Mouse (Mus musculus): ENCODE data around the gene Npdc1.

DNA sequence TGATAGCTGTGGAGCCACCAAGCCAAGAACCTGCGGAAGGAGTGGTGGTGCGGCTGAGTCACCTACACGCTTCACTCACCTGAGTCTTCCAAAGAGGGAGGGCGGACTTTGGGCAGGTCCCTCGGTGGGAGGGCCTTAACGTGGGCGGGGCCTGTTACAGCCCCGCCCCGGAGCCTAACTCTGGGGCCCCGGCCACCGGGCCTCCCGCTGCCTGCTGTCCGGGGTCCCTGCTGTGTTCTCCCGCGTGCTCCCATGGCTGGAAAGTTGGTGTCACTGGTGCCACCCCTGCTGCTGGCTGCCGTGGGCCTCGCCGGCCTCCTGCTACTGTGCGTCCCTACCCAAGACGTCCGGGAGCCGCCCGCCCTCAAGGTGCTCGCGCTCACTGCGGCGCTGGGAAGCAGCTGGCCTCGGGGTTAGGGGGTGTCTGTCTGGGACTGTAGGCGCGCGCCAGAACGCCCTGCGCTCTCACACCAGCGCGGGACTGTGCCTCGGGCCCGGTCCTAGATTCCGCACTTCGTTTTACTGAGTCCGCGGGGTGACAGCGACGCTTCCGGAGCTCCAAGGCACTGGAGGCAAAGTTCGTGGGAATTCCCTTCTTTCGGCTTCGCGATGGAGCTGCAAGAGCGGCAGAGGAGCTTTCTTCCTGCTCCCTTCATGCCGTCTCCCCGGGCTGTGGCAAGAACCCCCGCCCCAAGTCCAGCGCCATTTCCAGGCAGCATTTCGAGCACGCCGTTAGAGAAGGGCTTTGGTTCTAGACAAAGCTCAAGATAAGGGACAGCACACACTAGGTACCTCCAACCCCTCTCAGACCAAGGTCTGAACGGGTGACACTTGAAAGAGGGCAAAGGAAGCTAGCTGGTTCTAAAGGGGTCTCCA lies 3.2 kb upstream of the Npdc1 start, which contains the start of gene Entpd2:
- no peak for TF ChIP-seq CTCF (conservative IDR thresholded peaks at IDR 0.05; ENCODE audit: low read length)
- no peak for TF ChIP-seq NANOG (IDR thresholded peaks at IDR 0.05; ENCODE audit: borderline replicate concordance, low read length)

All from E14TG2a.4 (cell line).